ENCODE assay signal across 15 mouse cellular contexts in genomic region chr5:147354161-147354780, GRCm38 (mm10). TPM values are rescaled to one million over a fixed set of nuclear protein-coding genes. Genes with fewer than 3 reads are reported as not detected.
A peak's percentile ranks its signal among the peaks of the same experiment; 100 is the strongest.
DNase-seq lines count a peak whose midpoint lies in the region; ATAC-seq and TF ChIP-seq lines count a peak whose summit lies in the region.
"Had no signal": no experiment of that assay in that cellular context is flagged by ENCODE, and none has a peak within 500 bp of the region (broad histone marks: within the 10 kb centered on the region; RNA-seq: fewer than 3 reads in every experiment).

No protein-coding gene starts in this region.

- H3K27ac ChIP-seq in spleen, adult 2 months (ENCODE audit: insufficient read depth, low read length), result 0 out of 2 replicates have a peak overlapping the region, but pooled peaks have one; percentile 8

- H3K27me3 ChIP-seq in spleen, adult 2 months (ENCODE audit: control insufficient read depth, insufficient read depth, low read length), result no peaks in the 10 kb centered on the region

- H3K4me1 ChIP-seq in spleen, adult 2 months (ENCODE audit: control insufficient read depth, insufficient read depth, insufficient read length), result peaks cover 13% of the 10 kb centered on the region; the same call in 1 of the 2 replicates

- 66% methylated on average over 17 of the region's 17 CpGs for WGBS in spleen, adult 2 months

- no peak for TF ChIP-seq POLR2A in spleen, adult 2 months (IDR thresholded peaks at IDR 0.05; ENCODE audit: low read depth, low read length)

- no peak for DNase-seq in spleen, adult 2 months (ENCODE audit: low read depth in 1 of 2, low spot score in 2 of 2)
- DNase-seq in spleen, postnatal 14 days (ENCODE audit: low spot score in 2 of 2), result no peak
- DNase-seq in layer of hippocampus, postnatal 36 days, result peak; percentile 73 to 74
- peak; percentile 34 to 61 for DNase-seq in right cerebral cortex, postnatal 36 days (ENCODE audit: low spot score in 2 of 2)
- DNase-seq in cerebellum, adult 11 months, result no peak
- no peak for DNase-seq in MN1 (ENCODE audit: low spot score)
- DNase-seq: gastrocnemius, postnatal 25 days had no signal

- no peaks in the 10 kb centered on the region for H3K36me3 ChIP-seq in spleen, adult 2 months (ENCODE audit: control insufficient read depth, insufficient read depth, low read length)

- TF ChIP-seq CTCF in spleen, adult 2 months (IDR thresholded peaks at IDR 0.05; ENCODE audit: extremely low read depth, insufficient read depth, insufficient read length, insufficient replicate concordance), result no peak

- ATAC-seq in granulocyte monocyte progenitor cell, adult 5-6 weeks (replicated peaks; ENCODE audit: poor library complexity, severe bottlenecking), result peak; percentile 70
- ATAC-seq: intestine, postnatal 0 days had no signal

- H3K4me3 ChIP-seq in spleen, adult 2 months (ENCODE audit: extremely low read depth, insufficient read depth, insufficient read length), result no peak overlapping the region
- H3K4me3 ChIP-seq: erythroblast, embryonic 14.5 days had no signal

RNA-seq across cellular contexts. Expression of gene Urad, which starts 32.0 kb away (rescaled TPM):
- polyA plus RNA-seq in spleen, adult 2 months (2012; rRNA removed), result not detected in 2 replicates
- total RNA-seq in granulocyte monocyte progenitor cell, adult 5-6 weeks (2014; fragmentation: Nextera tagmentation), result not detected in 2 replicates
- total RNA-seq in granulocyte monocyte progenitor cell, adult 5-6 weeks (2017), result not detected in 2 replicates
- not detected for total RNA-seq in layer of hippocampus, postnatal 36 days (2021)
- total RNA-seq: gastrocnemius, postnatal 25 days; heart, postnatal 25 days; megakaryocyte-erythroid progenitor cell, adult 5-6 weeks had no signal
- polyA plus RNA-seq: brain, embryonic 14.5 days; erythroblast, embryonic 14.5 days; neural tube, embryonic 11.5 days; urinary bladder, adult 2 months had no signal

RNA-seq across cellular contexts. Expression of gene Flt3, which starts 46.0 kb away (rescaled TPM):
- polyA plus RNA-seq in spleen, adult 2 months (2012; rRNA removed), result 6.5 and 7.1 TPM in 2 replicates
- 5.3 and 12.4 TPM in 2 replicates for total RNA-seq in granulocyte monocyte progenitor cell, adult 5-6 weeks (2014; fragmentation: Nextera tagmentation)
- 4.7 and 7.3 TPM in 2 replicates for total RNA-seq in granulocyte monocyte progenitor cell, adult 5-6 weeks (2017)
- 1 to 10 TPM; 8.5 to 9.8 TPM for total RNA-seq in layer of hippocampus, postnatal 36 days (2021)
- total RNA-seq: gastrocnemius, postnatal 25 days had no signal

RNA-seq across cellular contexts. Expression of gene Cdx2, which starts 47.2 kb away (rescaled TPM):
- not detected in 2 replicates for polyA plus RNA-seq in spleen, adult 2 months (2012; rRNA removed)
- total RNA-seq in granulocyte monocyte progenitor cell, adult 5-6 weeks (2014; fragmentation: Nextera tagmentation), result not detected in 2 replicates
- not detected in 2 replicates for total RNA-seq in granulocyte monocyte progenitor cell, adult 5-6 weeks (2017)
- total RNA-seq in layer of hippocampus, postnatal 36 days (2021), result not detected
- total RNA-seq: gastrocnemius, postnatal 25 days; heart, postnatal 25 days; megakaryocyte-erythroid progenitor cell, adult 5-6 weeks had no signal
- polyA plus RNA-seq: brain, embryonic 14.5 days; neural tube, embryonic 11.5 days; urinary bladder, adult 2 months had no signal

Comparison
In these comparisons a context has a peak if more than half of its experiments do, and no peak if none do; other contexts are left out.
1. DNase-seq: peak in layer of hippocampus, postnatal 36 days (2 of 2) and right cerebral cortex, postnatal 36 days (2 of 2); none in spleen, adult 2 months (0 of 2), spleen, postnatal 14 days (0 of 2), cerebellum, adult 11 months (single experiment) and MN1 (single experiment).